Mouse (Mus musculus) olfactory bulb, adult 2 months (tissue): Measurements from ENCODE around the gene Nsd2.

Experiments used
- CTCF ChIP-seq: fragments of 200-500 bp; IDR thresholded peaks from 2 replicates; pipeline ENCODE4 v1.5.1; 2012; ENCODE audit warnings: low read depth, mild to moderate bottlenecking, low read length, moderate library complexity; ENCODE audit not compliant: insufficient read depth
- POLR2A ChIP-seq: fragments of 200-500 bp; IDR thresholded peaks from 2 replicates; pipeline ENCODE4 v1.6.1; 2012; ENCODE audit warnings: mild to moderate bottlenecking, low read depth, low read length, moderate library complexity; ENCODE audit not compliant: insufficient read depth

- TF ChIP-seq POLR2A (no peak), CTCF (no peak)
These were observed 33.5 kb downstream of the Nsd2 start for GRCm38 (mm10) chr5:33854019-33854418.
